Mouse (Mus musculus) embryo, embryonic 10 days (tissue): ENCODE data around the gene Catsper4.
A peak's percentile ranks its signal among the peaks of the same experiment; 100 is the strongest.

Source experiments
- DNase-seq: peaks from one replicate; pipeline ENCODE4 v3.0.0-alpha.2; 2015; ENCODE audit warnings: low spot score

The Catsper4 gene

GRCm38 (mm10) chr4:134250930-134251240 lies 23.7 kb upstream of the Catsper4 start:
- DNase-seq = no peak

DNA sequence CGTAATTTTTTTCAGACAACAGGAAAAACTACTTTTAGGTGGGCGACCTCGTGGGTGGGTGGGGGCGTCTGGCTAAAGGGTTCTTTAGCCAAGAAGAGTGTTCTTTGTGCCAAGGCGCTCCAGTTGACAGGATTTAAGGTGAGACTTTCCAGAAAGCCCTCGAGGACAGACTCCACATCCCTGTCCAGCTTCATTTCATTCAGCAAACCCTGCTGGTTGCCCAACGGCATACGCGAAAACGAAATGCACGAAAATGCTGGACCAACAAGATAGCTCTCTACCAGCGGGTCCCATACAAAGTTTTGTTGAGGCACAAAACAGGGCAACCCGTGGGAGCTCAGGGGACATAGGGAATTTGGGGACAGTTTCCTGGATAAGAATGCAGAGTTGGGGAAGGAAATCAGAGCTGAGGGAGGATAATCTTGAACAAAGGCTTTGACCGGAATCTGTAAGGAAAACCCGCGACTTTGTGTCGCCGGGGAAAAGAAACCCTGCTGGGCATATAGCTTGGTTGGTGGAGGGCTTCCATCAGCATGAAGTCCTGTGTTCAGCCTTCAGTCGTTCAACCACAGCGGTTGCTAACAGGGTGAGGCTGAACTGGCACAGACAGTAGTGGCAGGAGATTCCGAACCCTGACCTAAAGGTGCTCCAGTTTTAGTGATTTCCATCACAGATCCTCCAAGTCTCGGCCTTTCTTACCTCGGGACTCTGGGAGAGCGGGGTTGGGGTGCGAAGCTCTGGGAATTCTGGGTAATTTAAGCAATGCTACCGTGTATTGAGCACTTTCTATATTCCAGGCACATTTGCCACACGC lies 23.1 kb upstream of the Catsper4 start:
- DNase-seq = no peak

GRCm38 (mm10) chr4:134249651-134250050 lies 22.5 kb upstream of the Catsper4 start:
- peak; percentile 87 for DNase-seq

DNA sequence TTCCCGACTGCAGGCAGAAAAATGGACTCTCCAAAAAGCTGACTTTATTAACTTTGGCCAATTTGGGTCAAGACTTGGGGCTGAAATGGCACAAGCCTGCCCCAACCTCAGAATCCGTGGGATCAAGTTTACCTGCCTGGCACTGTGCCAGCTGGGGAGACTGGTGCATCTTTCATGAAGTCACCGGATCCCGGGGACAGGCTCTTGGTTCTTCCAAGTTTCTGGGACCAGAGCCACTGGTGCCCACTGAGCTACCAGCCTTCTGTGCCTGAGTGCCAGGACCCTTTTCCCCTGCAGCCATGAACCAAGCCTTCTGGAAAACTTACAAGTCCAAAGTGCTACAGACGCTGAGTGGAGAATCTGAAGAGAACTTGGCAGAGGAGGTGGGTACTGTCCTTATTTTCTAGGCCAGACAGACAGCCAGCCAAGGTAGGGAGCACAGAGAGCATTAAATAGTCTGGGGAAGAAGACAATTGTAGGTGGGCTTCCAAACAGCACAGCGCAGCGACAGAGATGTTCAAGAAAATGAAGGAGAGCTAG lies 19.6 kb upstream of the Catsper4 start, which contains the start of gene Gm30191:
TSS of gene Gm30191 (plus strand) at position 217 of the 540 bp plus-strand sequence.
- DNase-seq = no peak

DNA sequence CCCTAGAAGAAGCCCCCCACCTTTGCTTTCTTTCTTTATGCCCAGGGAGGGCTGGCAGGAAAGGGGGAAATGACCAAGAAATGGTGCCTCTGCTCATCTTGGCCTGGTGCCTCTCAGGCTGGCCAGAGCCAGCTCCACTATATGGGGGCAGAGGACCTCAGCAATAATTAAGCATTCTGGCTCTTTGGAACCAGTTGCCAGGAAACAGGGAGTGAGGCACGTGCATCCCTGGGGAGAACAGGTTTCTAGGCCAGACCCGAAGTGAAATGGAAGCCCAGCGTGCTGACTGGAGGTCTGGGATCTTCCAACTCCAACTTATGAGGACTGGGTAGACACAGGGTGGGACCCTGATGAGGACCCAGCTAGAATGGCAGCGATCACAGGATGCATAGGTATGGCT lies 19.1 kb upstream of the Catsper4 start:
- DNase-seq = no peak

- DNase-seq = peak; percentile 95
Observed at GRCm38 (mm10) chr4:134245148-134245843, 18.1 kb upstream of the Catsper4 start, which contains the start of gene Zfp593. Gene Zfp593, minus strand, starts transcription at chr4:134245592.

DNA sequence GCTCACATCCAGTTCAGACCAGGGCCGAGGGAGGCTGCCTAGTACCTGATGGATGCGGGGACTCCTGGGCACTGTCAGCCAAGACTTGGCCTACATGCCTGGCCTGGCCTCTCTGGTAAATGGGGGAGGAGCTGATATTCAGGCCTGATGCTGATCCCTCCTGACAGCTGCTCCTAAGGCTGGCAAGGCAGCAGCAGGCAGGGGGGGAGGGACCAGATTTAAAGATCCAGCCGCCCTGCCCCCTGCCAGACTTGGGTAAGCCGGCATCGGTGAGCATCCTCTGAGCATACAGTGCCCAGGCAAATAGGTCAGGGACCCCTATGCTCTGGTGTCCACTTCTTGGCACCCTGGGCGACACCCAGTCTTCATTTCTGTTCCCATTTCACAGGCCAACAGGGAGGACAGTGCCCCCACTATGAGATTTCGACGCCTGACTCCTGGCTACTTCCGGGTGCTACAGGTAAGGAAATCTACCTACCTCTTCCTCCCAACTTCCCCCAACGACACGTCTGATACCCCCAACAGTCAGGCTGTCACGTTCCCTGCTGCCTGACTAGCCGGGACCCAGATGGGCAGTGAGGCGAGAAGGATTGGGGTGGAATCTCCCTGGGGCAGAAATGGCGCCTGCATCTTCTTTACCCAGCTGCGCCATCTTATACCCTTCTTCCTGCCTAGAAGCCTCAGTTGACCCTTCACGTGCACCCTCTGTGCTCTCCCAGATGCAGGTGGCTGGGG lies 16.5 kb upstream of the Catsper4 start, which contains the start of gene E130218I03Rik:
TSS of gene E130218I03Rik (plus strand) at position 147 of the 735 bp plus-strand sequence.
- no peak for DNase-seq

- no peak for DNase-seq
Observed at GRCm38 (mm10) chr4:134238686-134239085, 11.5 kb upstream of the Catsper4 start.

DNA sequence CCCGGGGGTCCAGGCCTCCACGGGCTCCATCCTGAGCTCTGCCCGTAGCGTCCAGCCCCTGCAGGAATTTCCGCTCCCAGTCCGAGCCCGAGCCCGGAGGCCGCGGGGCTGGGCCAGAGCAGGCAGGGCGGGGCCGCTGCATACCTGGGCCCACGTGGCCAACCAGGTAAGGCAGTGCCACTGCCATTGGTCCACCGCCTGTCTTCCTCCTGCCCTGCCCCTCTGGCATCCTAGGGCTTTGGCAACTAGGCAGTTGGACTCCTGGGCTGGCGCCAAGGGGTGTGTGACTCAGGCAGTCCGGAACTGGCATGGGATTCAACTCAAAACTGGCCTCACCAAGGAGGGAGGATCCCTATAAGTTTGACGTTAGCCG lies 11.1 kb upstream of the Catsper4 start, which contains the start of gene Cnksr1:
TSS of gene Cnksr1 (minus strand) at position 121 of the 373 bp plus-strand sequence.
- peak; percentile 35 for DNase-seq

GRCm38 (mm10) chr4:134237582-134238278 lies 10.5 kb upstream of the Catsper4 start:
- no peak for DNase-seq

DNA sequence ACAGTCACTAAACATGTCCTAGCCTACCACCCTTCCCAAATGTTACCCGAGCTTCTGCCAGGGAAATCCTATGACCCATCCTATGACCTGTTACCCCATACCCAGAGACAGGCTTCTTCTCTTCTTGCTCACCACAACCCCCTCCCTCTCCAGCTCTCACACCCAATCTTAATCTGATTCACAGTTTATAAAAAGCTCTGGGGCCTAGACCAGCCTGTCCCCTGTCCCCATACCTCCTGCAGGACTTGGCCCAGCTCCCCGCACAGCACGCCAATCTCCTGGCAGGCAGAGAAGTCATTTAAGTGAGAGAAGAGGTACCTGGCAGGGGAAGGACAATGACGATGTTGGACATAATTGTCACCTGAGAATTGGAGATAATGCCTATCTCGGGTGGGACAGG lies 7.7 kb upstream of the Catsper4 start:
- no peak for DNase-seq

- DNase-seq = no peak
Observed at GRCm38 (mm10) chr4:134230431-134230830, 3.2 kb upstream of the Catsper4 start.

DNA sequence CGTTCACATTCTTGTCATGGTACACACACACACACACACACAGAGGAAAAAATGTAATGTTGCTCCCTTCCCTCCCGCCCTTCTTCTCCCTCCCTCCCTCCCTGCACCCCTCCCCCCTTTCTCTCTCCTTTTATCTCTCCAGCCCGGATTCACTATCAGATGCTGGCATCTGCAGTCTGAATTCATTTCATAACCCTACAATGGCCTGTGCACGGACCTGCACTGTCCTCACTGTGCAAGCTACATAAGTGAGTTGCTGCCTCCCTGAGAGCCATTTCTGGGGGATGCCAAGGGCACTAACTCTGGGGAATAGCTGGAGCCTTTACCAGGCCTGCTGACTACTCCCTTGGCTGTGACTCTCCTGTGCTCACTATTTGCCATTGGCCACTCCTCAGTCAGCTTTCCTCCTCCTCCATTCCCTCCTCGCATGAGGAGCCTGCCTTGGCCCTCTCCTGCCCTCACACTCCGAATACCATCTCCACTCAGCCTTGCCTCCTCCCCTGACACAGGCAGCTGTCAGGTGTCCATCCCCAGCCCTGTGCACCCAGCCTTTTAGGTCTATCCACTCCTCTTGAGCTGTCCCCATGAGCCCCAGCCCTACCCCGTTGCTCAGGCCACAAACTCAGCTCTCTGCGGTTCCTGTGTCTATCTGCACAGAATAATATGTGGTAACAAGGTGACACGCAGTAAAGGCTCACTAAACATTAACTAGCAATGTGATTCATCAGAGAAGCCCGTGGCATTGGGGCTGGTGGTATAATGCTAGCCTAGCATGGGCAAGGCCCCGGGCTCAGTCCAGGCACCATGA lies 4.2 kb downstream of the Catsper4 start:
- DNase-seq = no peak

GRCm38 (mm10) chr4:134206488-134207053 lies 20.6 kb downstream of the Catsper4 start:
- peak; percentile 14 for DNase-seq

GRCm38 (mm10) chr4:134203340-134203896 lies 23.8 kb downstream of the Catsper4 start:
- DNase-seq = no peak

- DNase-seq = no peak
Observed at GRCm38 (mm10) chr4:134202904-134203303, 24.3 kb downstream of the Catsper4 start, which contains the start of gene Gm7534. Gene Gm7534, minus strand, starts transcription at chr4:134203004.

DNA sequence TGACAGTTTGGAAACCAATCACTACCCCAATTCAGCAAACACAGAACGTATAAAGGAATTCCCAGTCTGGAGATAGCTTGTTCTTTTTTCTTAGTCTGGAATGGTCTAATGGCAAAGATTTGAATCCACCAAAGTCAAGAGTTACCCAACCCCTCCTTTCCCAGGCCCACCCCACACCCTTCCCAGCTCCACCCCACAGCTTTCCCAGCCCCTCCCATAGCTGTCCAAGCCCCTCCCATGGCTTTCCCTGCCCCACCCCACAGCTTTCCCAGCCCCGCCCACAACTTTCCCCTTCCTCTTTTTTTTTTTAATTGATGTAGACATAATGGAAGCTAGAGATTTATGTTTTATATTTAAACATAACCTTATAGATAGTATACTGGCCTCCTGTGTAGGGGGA lies 27.8 kb downstream of the Catsper4 start:
- no peak for DNase-seq

GRCm38 (mm10) chr4:134186268-134186667 lies 40.9 kb downstream of the Catsper4 start:
- peak; percentile 21 for DNase-seq

GRCm38 (mm10) chr4:134185569-134185968 lies 41.6 kb downstream of the Catsper4 start:
- no peak for DNase-seq

DNA sequence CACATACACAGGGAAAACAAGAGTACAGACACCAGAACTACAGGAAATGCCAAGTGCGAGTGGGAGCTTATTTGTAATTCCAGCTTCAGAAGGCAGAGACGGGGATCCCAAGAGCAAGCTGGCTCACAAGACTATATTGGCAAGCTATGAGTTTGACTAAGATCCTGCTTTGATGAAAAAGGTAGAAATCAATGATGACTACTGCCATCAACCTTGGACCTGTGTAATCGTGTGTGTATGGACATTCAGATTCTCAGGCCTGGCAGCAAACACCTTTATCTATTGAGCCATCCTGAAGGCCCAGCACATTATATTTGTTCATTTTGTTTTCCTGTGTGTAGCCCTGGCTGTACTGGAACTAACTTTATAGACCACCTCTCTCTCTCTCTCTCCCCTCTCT lies 43.5 kb downstream of the Catsper4 start:
- DNase-seq = no peak
